ENCODE assay signal across 8 mouse cellular contexts in the genomic region with DNA sequence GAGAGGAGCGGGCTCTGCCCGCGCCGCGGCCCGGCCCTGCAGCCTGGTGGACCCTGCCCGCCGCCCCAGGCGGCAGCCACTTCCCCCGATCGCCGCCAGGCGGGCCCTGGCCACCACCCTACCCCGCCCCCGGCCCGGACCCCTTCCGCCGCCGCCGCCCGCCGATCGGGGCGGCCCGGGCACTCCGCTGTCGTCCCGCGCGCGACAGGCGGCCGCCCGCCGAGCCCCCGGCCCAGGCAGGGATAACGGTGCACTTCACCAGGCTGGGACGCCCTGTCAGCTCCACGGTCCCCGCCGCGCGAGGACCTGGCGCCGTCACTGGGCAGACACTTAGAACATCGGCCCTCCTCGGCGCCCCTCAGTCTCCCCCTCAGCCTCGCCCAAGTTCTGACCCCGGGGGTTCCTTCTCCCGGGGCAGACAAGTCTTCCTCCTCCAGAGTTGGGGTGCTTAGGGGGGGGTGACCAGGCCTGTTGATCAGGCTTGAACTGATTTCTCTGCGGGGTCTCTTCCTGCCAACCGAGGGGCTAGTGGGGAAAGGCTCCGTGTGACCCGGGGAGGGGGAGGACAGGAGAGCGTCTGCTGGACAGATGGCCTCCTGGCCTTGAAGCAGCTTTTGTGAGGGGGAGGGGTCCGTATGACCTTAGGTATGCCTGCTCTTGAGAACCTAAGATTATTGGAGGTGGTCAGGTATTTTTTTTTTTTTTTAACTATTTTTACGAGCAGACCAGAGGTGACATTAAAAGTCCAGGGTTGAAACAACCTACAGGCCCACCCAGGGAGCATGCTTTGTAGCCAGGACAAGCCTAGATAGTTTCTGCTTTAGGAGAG. TPM values are rescaled to one million over a fixed set of nuclear protein-coding genes. Genes with fewer than 3 reads are reported as not detected.
DNase-seq lines count a peak whose midpoint lies in the region; ATAC-seq and TF ChIP-seq lines count a peak whose summit lies in the region.

No protein-coding gene starts in this region.

- H3K36me3 ChIP-seq in kidney, embryonic 16.5 days (ENCODE audit: insufficient read depth, low read length) = 0 out of 2 replicates have a peak, but pooled peaks cover 2% of the 10 kb centered on the region
- H3K36me3 ChIP-seq in testis, adult 2 months (ENCODE audit: control insufficient read depth, insufficient read depth, low read length) = no peaks in the 10 kb centered on the region

- peak overlapping the region; percentile 97 for H3K4me3 ChIP-seq in kidney, embryonic 16.5 days (ENCODE audit: low read length)
- peak overlapping the region; percentile 77 for H3K4me3 ChIP-seq in testis, adult 2 months (ENCODE audit: control insufficient read depth, low read depth, low read length)

- peak overlapping the region; percentile 98 for H3K27ac ChIP-seq in kidney, embryonic 16.5 days (ENCODE audit: low read length)
- peak overlapping the region; percentile 80 for H3K27ac ChIP-seq in testis, adult 2 months (ENCODE audit: control insufficient read depth, insufficient read depth, low read depth, low read length)

- TF ChIP-seq CTCF in testis, adult 2 months (IDR thresholded peaks at IDR 0.05; ENCODE audit: control insufficient read depth, insufficient read depth, insufficient replicate concordance, low read depth, low read length) = no peak

- peak; percentile 41 for DNase-seq in adrenal gland, postnatal 10 days
- no peak for DNase-seq in adrenal gland, adult 2 months
- DNase-seq in A20 (ENCODE audit: low read depth, low spot score) = peak; percentile 78
- DNase-seq in cerebellum, adult 8-10 months = peak; percentile 48
- peak; percentile 71 for DNase-seq in forelimb bud, embryonic 11.5 days (ENCODE audit: low read depth, low spot score)
- peak; percentile 79 for DNase-seq in mesoderm, embryonic 11.5 days (ENCODE audit: low read depth, low spot score)

- 1% methylated on average over 49 of the region's 58 CpGs for WGBS in kidney, embryonic 16.5 days

- H3K9me3 ChIP-seq in kidney, embryonic 16.5 days (ENCODE audit: low read length) = no peaks in the 10 kb centered on the region

- peak overlapping the region; percentile 93 for H3K4me2 ChIP-seq in kidney, embryonic 16.5 days (replicated peaks; ENCODE audit: low read depth, low read length)

- TF ChIP-seq POLR2A in testis, adult 2 months (IDR thresholded peaks at IDR 0.05; ENCODE audit: control insufficient read depth, low read depth, low read length) = no peak

- no peaks in the 10 kb centered on the region for H3K27me3 ChIP-seq in kidney, embryonic 16.5 days (ENCODE audit: insufficient read depth, low read length)
- H3K27me3 ChIP-seq in testis, adult 2 months (ENCODE audit: control insufficient read depth, insufficient read depth, low read length) = no peaks in the 10 kb centered on the region

- ATAC-seq in kidney, embryonic 16.5 days (ENCODE audit: low FRiP score, low TSS enrichment) = peak; percentile 87

- H3K4me1 ChIP-seq in kidney, embryonic 16.5 days (ENCODE audit: insufficient read depth, low read length) = peaks cover 34% of the 10 kb centered on the region
- peaks cover 10% of the 10 kb centered on the region for H3K4me1 ChIP-seq in testis, adult 2 months (ENCODE audit: control insufficient read depth, insufficient read depth, low read length)

- H3K9ac ChIP-seq in kidney, embryonic 16.5 days (replicated peaks; ENCODE audit: low read length) = peak overlapping the region; percentile 100

RNA-seq across cellular contexts. Expression of gene Zfp592, which starts 0.6 kb away (rescaled TPM):
- 10 to 100 TPM; 26.2 to 29.3 TPM for total RNA-seq in adrenal gland, postnatal 10 days (2021)
- 10 to 100 TPM; 22.6 to 36.1 TPM for total RNA-seq in adrenal gland, adult 2 months (2021)
- 13.0 and 13.9 TPM in 2 replicates for polyA plus RNA-seq in adrenal gland, adult 2 months (2012; rRNA removed)
- 12.0 and 17.9 TPM in 2 replicates for polyA plus RNA-seq in kidney, embryonic 16.5 days (2015; fragmentation: Nextera tagmentation; extraction: Ambion mirVana)
- polyA plus RNA-seq in testis, adult 2 months (2012; rRNA removed) = 16.4 and 19.2 TPM in 2 replicates

RNA-seq across cellular contexts. Expression of gene Sec11a, which starts 46.5 kb away (rescaled TPM):
- 100 to 1,000 TPM; 113 to 124 TPM for total RNA-seq in adrenal gland, postnatal 10 days (2021)
- 100 to 1,000 TPM in 1 of 2 experiments, 10 to 100 TPM in 1; 57.1 to 103 TPM for total RNA-seq in adrenal gland, adult 2 months (2021)
- polyA plus RNA-seq in adrenal gland, adult 2 months (2012; rRNA removed) = 21.9 and 40.8 TPM in 2 replicates
- polyA plus RNA-seq in kidney, embryonic 16.5 days (2015; fragmentation: Nextera tagmentation; extraction: Ambion mirVana) = 226 and 239 TPM in 2 replicates
- 40.7 and 52.0 TPM in 2 replicates for polyA plus RNA-seq in testis, adult 2 months (2012; rRNA removed)
